20 mouse cellular contexts compared by ENCODE assay signal in the genomic region with DNA sequence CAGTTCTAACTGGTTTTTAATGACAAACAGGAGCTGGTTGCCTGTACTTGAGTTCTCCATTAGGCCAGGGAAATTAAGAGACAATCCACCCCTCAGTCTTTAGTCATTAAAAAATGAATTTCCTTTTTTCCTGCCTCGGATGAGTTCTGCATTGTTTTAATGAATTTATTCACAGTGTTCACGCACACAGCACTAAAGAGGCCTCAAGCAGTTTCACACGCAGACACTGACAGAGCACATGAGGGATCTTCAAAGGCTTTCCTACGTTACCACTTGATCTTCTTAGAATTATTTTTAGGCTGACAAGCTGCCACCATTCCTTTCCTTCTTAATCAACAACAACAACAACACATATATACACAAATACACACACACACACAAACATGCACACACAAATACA.
DNase-seq lines count a peak whose midpoint lies in the region; ATAC-seq and TF ChIP-seq lines count a peak whose summit lies in the region.
"Had no signal": no experiment of that assay in that cellular context is flagged by ENCODE, and none has a peak within 500 bp of the region (broad histone marks: within the 10 kb centered on the region; RNA-seq: fewer than 3 reads in every experiment).

No protein-coding gene starts in this region.

- no peak for DNase-seq in midbrain, embryonic 11.5 days (ENCODE audit: low spot score, missing footprints)
- DNase-seq in retina, postnatal 1 day: peak; percentile 14
- DNase-seq in retina, embryonic 14.5 days (ENCODE audit: low spot score): no peak
- no peak for DNase-seq in embryonic facial prominence, embryonic 10.5 days (ENCODE audit: low spot score)
- no peak for DNase-seq in layer of hippocampus, adult 2 months (ENCODE audit: low spot score in 2 of 2)
- DNase-seq: adrenal gland, adult 8-10 months; adrenal gland, postnatal 14 days; adrenal gland, postnatal 36 days; cerebellum, adult 11 months; cerebellum, adult 18-20 months; cerebellum, adult 8-10 months; cerebellum, adult 9-11 months; cerebellum, postnatal 14 days; cerebellum, postnatal 36 days; embryo, embryonic 11 days; forebrain, postnatal 0 days had no signal

- no peak overlapping the region for H3K9ac ChIP-seq in midbrain, embryonic 15.5 days
- H3K9ac ChIP-seq in midbrain, embryonic 11.5 days (ENCODE audit: low read length): no peak overlapping the region
- H3K9ac ChIP-seq: embryonic facial prominence, embryonic 12.5 days; forebrain, embryonic 13.5 days; forebrain, embryonic 15.5 days; forebrain, postnatal 0 days had no signal

- no peak overlapping the region for H3K4me3 ChIP-seq in midbrain, embryonic 15.5 days
- no peak overlapping the region for H3K4me3 ChIP-seq in midbrain, embryonic 11.5 days (ENCODE audit: low read depth, low read length)
- no peak overlapping the region for H3K4me3 ChIP-seq in embryonic facial prominence, embryonic 10.5 days
- H3K4me3 ChIP-seq in layer of hippocampus, adult 2 months: no peak overlapping the region
- H3K4me3 ChIP-seq: embryonic facial prominence, embryonic 12.5 days; forebrain, embryonic 13.5 days; forebrain, embryonic 15.5 days had no signal

- 34% methylated on average over 4 of the region's 4 CpGs for WGBS in midbrain, embryonic 15.5 days
- WGBS in midbrain, embryonic 11.5 days: 74% methylated on average over 4 of the region's 4 CpGs
- WGBS in embryonic facial prominence, embryonic 10.5 days: 68% methylated on average over 4 of the region's 4 CpGs

- ATAC-seq in midbrain, embryonic 15.5 days (replicated peaks): peak; percentile 66
- no peak for ATAC-seq in midbrain, embryonic 11.5 days (ENCODE audit: low FRiP score)
- ATAC-seq: forebrain, embryonic 13.5 days; forebrain, embryonic 15.5 days; forebrain, postnatal 0 days had no signal

- H3K27me3 ChIP-seq in midbrain, embryonic 15.5 days (replicated peaks): no peaks in the 10 kb centered on the region
- no peaks in the 10 kb centered on the region for H3K27me3 ChIP-seq in midbrain, embryonic 11.5 days (ENCODE audit: control insufficient read depth, insufficient read depth, low read length)
- no peaks in the 10 kb centered on the region; the same call in 1 of the 2 replicates for H3K27me3 ChIP-seq in embryonic facial prominence, embryonic 10.5 days (replicated peaks; ENCODE audit: low read depth, poor library complexity, severe bottlenecking)
- H3K27me3 ChIP-seq: embryonic facial prominence, embryonic 12.5 days; forebrain, embryonic 13.5 days; forebrain, embryonic 15.5 days had no signal

- H3K36me3 ChIP-seq in midbrain, embryonic 15.5 days (replicated peaks): no peaks in the 10 kb centered on the region
- no peaks in the 10 kb centered on the region for H3K36me3 ChIP-seq in midbrain, embryonic 11.5 days (ENCODE audit: control insufficient read depth, insufficient read depth, low read length)
- H3K36me3 ChIP-seq in embryonic facial prominence, embryonic 10.5 days (replicated peaks): no peaks in the 10 kb centered on the region
- H3K36me3 ChIP-seq: embryonic facial prominence, embryonic 12.5 days; forebrain, embryonic 15.5 days had no signal

- no peak for TF ChIP-seq CTCF in layer of hippocampus, adult 2 months (conservative IDR thresholded peaks at IDR 0.05)

- H3K4me2 ChIP-seq in midbrain, embryonic 15.5 days: no peak overlapping the region
- H3K4me2 ChIP-seq in midbrain, embryonic 11.5 days: no peak overlapping the region
- H3K4me2 ChIP-seq: embryonic facial prominence, embryonic 12.5 days; forebrain, embryonic 13.5 days; forebrain, embryonic 15.5 days had no signal

- no peaks in the 10 kb centered on the region for H3K4me1 ChIP-seq in midbrain, embryonic 15.5 days
- no peaks in the 10 kb centered on the region for H3K4me1 ChIP-seq in midbrain, embryonic 11.5 days (ENCODE audit: control insufficient read depth, insufficient read depth, low read length)
- H3K4me1 ChIP-seq in embryonic facial prominence, embryonic 10.5 days: peaks cover 12% of the 10 kb centered on the region
- H3K4me1 ChIP-seq: embryonic facial prominence, embryonic 12.5 days; forebrain, embryonic 15.5 days had no signal

- no peaks in the 10 kb centered on the region for H3K9me3 ChIP-seq in midbrain, embryonic 15.5 days
- no peaks in the 10 kb centered on the region for H3K9me3 ChIP-seq in midbrain, embryonic 11.5 days (ENCODE audit: control insufficient read depth, low read length)
- no peaks in the 10 kb centered on the region for H3K9me3 ChIP-seq in embryonic facial prominence, embryonic 10.5 days
- H3K9me3 ChIP-seq: embryonic facial prominence, embryonic 12.5 days; forebrain, embryonic 13.5 days; forebrain, embryonic 15.5 days had no signal

- H3K27ac ChIP-seq in midbrain, embryonic 15.5 days: no peak overlapping the region
- H3K27ac ChIP-seq in midbrain, embryonic 11.5 days (ENCODE audit: low read depth, low read length): no peak overlapping the region
- 0 out of 2 replicates have a peak overlapping the region, but pooled peaks have one; percentile 6 for H3K27ac ChIP-seq in embryonic facial prominence, embryonic 10.5 days (replicated peaks)
- no peak overlapping the region for H3K27ac ChIP-seq in layer of hippocampus, adult 2 months
- H3K27ac ChIP-seq: embryonic facial prominence, embryonic 12.5 days; forebrain, embryonic 13.5 days; forebrain, embryonic 15.5 days had no signal
